Mouse (Mus musculus): ENCODE data around the gene Naip2. TPM values are rescaled to one million over a fixed set of nuclear protein-coding genes. Genes with fewer than 3 reads are reported as not detected.

The Naip2 gene
- total and polyA plus RNA-seq, 3 experiments: 2.4 to 4.0 TPM; not detected in 1

DNA sequence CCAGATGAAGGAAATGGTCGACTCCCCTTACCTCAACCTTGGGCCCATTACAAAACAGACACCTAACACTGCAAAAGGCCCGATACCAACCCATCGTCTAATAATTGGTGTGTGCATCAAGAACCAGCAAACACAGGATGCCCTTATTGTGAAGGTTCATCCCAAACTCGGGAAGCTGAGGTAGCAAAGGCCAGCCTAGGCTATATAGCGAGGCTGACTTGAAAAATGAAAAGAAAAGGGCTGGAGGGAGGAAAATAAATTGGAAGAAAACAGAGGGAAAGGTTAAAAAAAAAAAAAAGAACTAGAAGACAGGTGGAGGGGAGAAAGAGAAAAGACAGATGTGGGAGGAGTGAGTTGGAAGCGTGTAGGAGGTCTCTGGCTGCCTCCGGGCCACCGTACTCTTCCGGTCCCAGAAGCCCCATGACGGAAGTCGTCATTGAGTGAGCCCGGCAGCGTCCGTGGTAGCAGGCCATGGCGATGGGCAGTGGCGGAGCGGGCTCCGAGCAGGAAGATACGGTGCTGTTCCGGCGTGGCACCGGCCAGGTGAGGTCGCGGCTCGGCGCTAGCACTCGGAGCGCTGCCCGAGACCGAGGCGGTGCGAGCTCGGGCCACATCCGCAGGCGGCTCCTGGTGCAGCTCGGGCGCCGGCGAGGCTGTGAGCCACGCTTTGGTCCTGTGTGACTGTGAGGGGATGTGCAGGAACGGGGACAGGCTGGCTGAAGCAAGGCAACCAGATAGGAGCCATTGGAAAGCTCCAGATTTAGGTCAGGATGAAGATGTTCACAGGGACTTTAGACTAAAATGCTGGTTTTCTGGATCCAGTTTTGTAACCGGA is 77.3 kb downstream of the Naip2 start, which contains the start of gene Smn1:
Gene Smn1, plus strand, starts transcription at position 430 of the 835 bp plus-strand sequence.
- H3K4me1 ChIP-seq (ENCODE audit: control insufficient read depth in 1 of 2, insufficient read depth in 2 of 2, low read length in 2 of 2): peaks cover 0 to 7% of the 10 kb centered on the region in 2 experiments; a peak in 3 of 4 replicates
- no peaks in the 10 kb centered on the region for H3K27me3 ChIP-seq (ENCODE audit: control insufficient read depth in 1 of 2, insufficient read depth in 2 of 2, low read length in 2 of 2)
- peak; percentile 95 for DNase-seq (ENCODE audit: low read depth, low spot score)
- H3K4me3 ChIP-seq (ENCODE audit: control insufficient read depth in 1 of 2, insufficient read depth in 1 of 2, low read depth in 2 of 2, low read length in 2 of 2): peak within 1 kb of the TSS; percentile 92 to 98
- peak within 1 kb of the TSS; percentile 95 for H3K9ac ChIP-seq (ENCODE audit: control insufficient read depth, low read depth, low read length, poor library complexity, severe bottlenecking)
- H3K79me2 ChIP-seq (ENCODE audit: control insufficient read depth, insufficient read depth, low read length, poor library complexity): peaks cover 18% of the 10 kb centered on the region
- peaks cover 0 to 11% of the 10 kb centered on the region in 2 experiments for H3K36me3 ChIP-seq (ENCODE audit: control insufficient read depth in 1 of 2, insufficient read depth in 2 of 2, low read length in 2 of 2)
- H3K9me3 ChIP-seq (replicated peaks; ENCODE audit: insufficient read depth, low read length): no peaks in the 10 kb centered on the region
- H3K27ac ChIP-seq (ENCODE audit: control insufficient read depth, low read depth, low read length): peak within 1 kb of the TSS; percentile 27; the same call in 1 of the 2 replicates
- no peak for TF ChIP-seq CTCF (IDR thresholded peaks at IDR 0.05 in 2 of 3, conservative IDR thresholded peaks at IDR 0.05 in 1 of 3; ENCODE audit: control insufficient read depth in 1 of 3, insufficient read depth in 1 of 3, low read depth in 2 of 3, low read length in 3 of 3, poor library complexity in 1 of 3, severe bottlenecking in 1 of 3)
- TF ChIP-seq MYC (IDR thresholded peaks at IDR 0.05; ENCODE audit: low read depth, low read length): peak; percentile 92
- TF ChIP-seq TAL1 (IDR thresholded peaks at IDR 0.05; ENCODE audit: low read length): no peak
- no peak for TF ChIP-seq GABPA (IDR thresholded peaks at IDR 0.05; ENCODE audit: low read depth, low read length)
- no peak for TF ChIP-seq POLR2AphosphoS5 (IDR thresholded peaks at IDR 0.05; ENCODE audit: borderline replicate concordance, low read depth, low read length)
- no peak for TF ChIP-seq ZKSCAN1 (IDR thresholded peaks at IDR 0.05; ENCODE audit: low read depth, low read length)
- no peak for TF ChIP-seq RCOR1 (IDR thresholded peaks at IDR 0.05; ENCODE audit: low read depth, low read length)
- TF ChIP-seq UBTF (IDR thresholded peaks at IDR 0.05; ENCODE audit: borderline replicate concordance, insufficient read depth, low read depth, low read length): no peak
- TF ChIP-seq SIN3A (IDR thresholded peaks at IDR 0.05; ENCODE audit: low read length): peak; percentile 98
- peak; percentile 89 for TF ChIP-seq NELFE (IDR thresholded peaks at IDR 0.05; ENCODE audit: low read depth, low read length)
- peak; percentile 80 for TF ChIP-seq MAX (IDR thresholded peaks at IDR 0.05; ENCODE audit: low read length)
- no peak for TF ChIP-seq BHLHE40 (IDR thresholded peaks at IDR 0.05; ENCODE audit: borderline replicate concordance, low read depth, low read length)
- peak; percentile 59 for TF ChIP-seq TCF12 (IDR thresholded peaks at IDR 0.05; ENCODE audit: low read depth, low read length)
- no peak for TF ChIP-seq CHD1 (IDR thresholded peaks at IDR 0.05; ENCODE audit: low read depth, low read length)
- TF ChIP-seq MYB (IDR thresholded peaks at IDR 0.05; ENCODE audit: low read depth, low read length): no peak
- TF ChIP-seq HCFC1 (IDR thresholded peaks at IDR 0.05; ENCODE audit: low read depth, low read length): peak; percentile 96
- TF ChIP-seq JUND (IDR thresholded peaks at IDR 0.05; ENCODE audit: low read depth, low read length): 0 out of 2 replicates have a peak, but pooled peaks have one; percentile 18
- peak; percentile 66 for TF ChIP-seq ZNF384 (IDR thresholded peaks at IDR 0.05; ENCODE audit: low read depth, low read length)
- no peak; the same call in 1 of the 2 replicates for TF ChIP-seq ETS1 (IDR thresholded peaks at IDR 0.05; ENCODE audit: low read depth, low read length)
- TF ChIP-seq EP300 (IDR thresholded peaks at IDR 0.05; ENCODE audit: low read depth in 1 of 2, low read length in 2 of 2): no peak
- TF ChIP-seq POLR2A (IDR thresholded peaks at IDR 0.05; ENCODE audit: control insufficient read depth in 1 of 2, insufficient read depth in 1 of 2, low read depth in 1 of 2, low read length in 2 of 2, poor library complexity in 1 of 2): peak; percentile 77 to 92
- no peak for TF ChIP-seq ZMIZ1 (IDR thresholded peaks at IDR 0.05; ENCODE audit: low read depth, low read length)
- TF ChIP-seq USF1 (IDR thresholded peaks at IDR 0.05; ENCODE audit: low read depth, low read length): no peak
- TF ChIP-seq MEF2A (IDR thresholded peaks at IDR 0.05; ENCODE audit: extremely low read depth, insufficient replicate concordance, low read depth, low read length, poor library complexity, severe bottlenecking): no peak
- TF ChIP-seq TBP (IDR thresholded peaks at IDR 0.05; ENCODE audit: low read depth, low read length): peak; percentile 59; the same call in 1 of the 2 replicates
- peak; percentile 93 for TF ChIP-seq MXI1 (IDR thresholded peaks at IDR 0.05; ENCODE audit: low read depth, low read length)
- TF ChIP-seq RAD21 (IDR thresholded peaks at IDR 0.05; ENCODE audit: low read depth, low read length): no peak
- no peak; the same call in 1 of the 2 replicates for TF ChIP-seq POLR2AphosphoS2 (IDR thresholded peaks at IDR 0.05; ENCODE audit: low read length)
- peak; percentile 94 for TF ChIP-seq KAT2A (conservative IDR thresholded peaks at IDR 0.05; ENCODE audit: low read depth, low read length)
- peak; percentile 76 for TF ChIP-seq ELF1 (IDR thresholded peaks at IDR 0.05; ENCODE audit: low read depth, low read length)
- no peak for TF ChIP-seq SMC3 (IDR thresholded peaks at IDR 0.05; ENCODE audit: low read depth, low read length)
- TF ChIP-seq E2F4 (IDR thresholded peaks at IDR 0.05; ENCODE audit: borderline replicate concordance, low read depth, low read length): no peak
- TF ChIP-seq MAFK (IDR thresholded peaks at IDR 0.05; ENCODE audit: borderline replicate concordance, low read depth, low read length): no peak
- no peak for TF ChIP-seq ZC3H11A (IDR thresholded peaks at IDR 0.05; ENCODE audit: low read depth, low read length)
- no peak for TF ChIP-seq USF2 (IDR thresholded peaks at IDR 0.05; ENCODE audit: borderline replicate concordance in 1 of 2, insufficient read depth in 1 of 2, low read depth in 1 of 2, low read length in 2 of 2)
- no peak for TF ChIP-seq GATA1 (IDR thresholded peaks at IDR 0.05; ENCODE audit: low read depth, low read length)

All from MEL (cell line).